Mouse (Mus musculus): ENCODE measurements around the gene Zbtb20. TPM values are rescaled to one million over a fixed set of nuclear protein-coding genes. Genes with fewer than 3 reads are reported as not detected.

The Zbtb20 gene
- polyA plus RNA-seq, 1 experiment = 9.6 TPM

DNA sequence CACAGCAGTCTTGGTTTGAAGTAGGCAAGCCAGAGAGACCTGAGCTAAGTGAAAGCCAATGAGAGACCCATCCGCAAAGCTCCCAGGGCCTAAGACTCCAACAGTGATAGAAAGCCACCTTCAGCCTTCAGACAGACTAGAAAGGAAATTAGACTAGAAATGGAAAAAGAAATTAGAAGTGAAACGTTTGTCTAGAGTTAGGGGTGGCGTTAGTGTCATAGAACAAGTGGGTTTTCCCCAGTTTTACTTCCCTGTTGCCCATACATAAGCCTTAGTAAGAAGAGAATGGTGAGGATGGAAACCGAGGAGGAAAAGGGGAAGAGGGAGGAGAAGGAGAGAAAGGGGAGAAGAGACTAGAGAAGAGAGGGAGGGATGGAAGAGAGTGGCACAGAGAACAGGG lies 726.9 kb downstream of the Zbtb20 start:
- TF ChIP-seq POLR2A (IDR thresholded peaks at IDR 0.05; ENCODE audit: low read depth, low read length) (no peak), CTCF (IDR thresholded peaks at IDR 0.05; ENCODE audit: extremely low read depth, insufficient read length, insufficient replicate concordance, low read depth, low read length) (no peak)
- H3K4me1 ChIP-seq (ENCODE audit: control insufficient read depth, insufficient read depth, insufficient read length, low read length) = no peaks in the 10 kb centered on the region
- H3K27me3 ChIP-seq (ENCODE audit: control insufficient read depth, insufficient read depth, low read length) = no peaks in the 10 kb centered on the region
- H3K36me3 ChIP-seq (ENCODE audit: control insufficient read depth, insufficient read depth, low read length) = no peaks in the 10 kb centered on the region
- H3K4me3 ChIP-seq (ENCODE audit: low read depth, low read length) = no peak overlapping the region
- no peak overlapping the region for H3K27ac ChIP-seq (ENCODE audit: insufficient read depth, low read depth, low read length)
- WGBS = 64% methylated on average over 4 of the region's 4 CpGs

DNA sequence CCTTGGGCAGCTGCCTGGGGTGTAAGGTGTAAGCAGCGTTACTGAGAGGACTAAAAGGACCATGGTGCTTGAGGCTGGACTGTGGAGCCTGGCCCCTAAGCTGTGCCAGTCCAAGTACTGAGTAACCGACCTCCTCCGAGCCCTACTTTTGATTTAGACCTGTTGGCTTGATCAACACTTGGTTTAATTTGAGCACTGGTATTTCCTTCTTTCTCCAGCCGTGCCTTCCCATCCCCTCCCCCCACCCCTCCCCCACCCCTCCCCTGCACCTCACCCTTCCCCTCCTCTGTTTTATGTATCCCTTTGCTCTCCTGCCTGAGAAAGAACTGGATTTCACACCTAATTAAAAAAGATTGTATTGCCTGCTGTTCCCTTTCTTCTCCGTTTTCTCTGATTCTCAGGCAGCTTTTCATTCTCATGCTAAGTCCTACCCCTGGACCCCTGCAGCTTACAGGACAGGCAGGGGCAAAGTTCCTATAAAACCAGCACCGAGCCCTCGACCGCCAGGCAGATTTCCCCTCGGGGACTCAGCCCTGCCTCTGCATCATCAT lies 728.0 kb downstream of the Zbtb20 start:
- no peak for TF ChIP-seq CTCF (IDR thresholded peaks at IDR 0.05; ENCODE audit: extremely low read depth, insufficient read length, insufficient replicate concordance, low read depth, low read length)
- TF ChIP-seq POLR2A (IDR thresholded peaks at IDR 0.05; ENCODE audit: low read depth, low read length) = no peak
- Histone ChIP-seq H3K36me3 (ENCODE audit: control insufficient read depth, insufficient read depth, low read length) (no peaks in the 10 kb centered on the region), H3K27me3 (ENCODE audit: control insufficient read depth, insufficient read depth, low read length) (no peaks in the 10 kb centered on the region), H3K4me3 (ENCODE audit: low read depth, low read length) (no peak overlapping the region), H3K27ac (ENCODE audit: insufficient read depth, low read depth, low read length) (no peak overlapping the region), H3K4me1 (ENCODE audit: control insufficient read depth, insufficient read depth, insufficient read length, low read length) (no peaks in the 10 kb centered on the region)
- 65% methylated on average over 9 of the region's 9 CpGs for WGBS

DNA sequence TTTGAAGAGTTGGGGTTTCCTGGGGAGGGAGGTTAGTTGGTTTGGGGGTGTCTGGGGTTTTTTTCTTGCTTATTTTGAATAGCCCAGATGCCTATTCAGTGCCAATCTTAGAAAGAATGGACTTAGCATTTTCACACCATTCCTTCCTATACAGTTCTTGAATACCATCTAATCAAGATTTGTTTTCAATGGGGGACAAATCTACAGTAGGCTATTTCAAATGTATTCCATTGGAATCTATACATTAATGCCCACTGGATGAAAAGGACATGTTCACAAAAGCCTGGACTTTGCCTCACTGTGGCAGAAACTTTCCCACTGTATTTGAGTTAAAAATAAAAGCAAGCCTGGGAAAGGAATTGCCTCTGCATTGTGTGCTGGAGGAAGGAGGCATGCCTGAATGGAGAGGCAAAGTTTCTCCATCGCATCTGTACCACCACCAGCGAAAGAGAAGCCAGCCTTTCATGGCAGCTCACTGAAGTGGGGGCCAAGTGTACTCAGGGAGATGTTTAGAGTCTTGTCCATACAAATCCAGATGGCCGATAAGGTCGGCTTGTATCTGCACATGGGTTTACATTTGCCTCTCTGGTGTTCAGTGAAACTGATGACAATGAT lies 728.8 kb downstream of the Zbtb20 start:
- H3K4me3 ChIP-seq (ENCODE audit: low read depth, low read length) = no peak overlapping the region
- H3K27ac ChIP-seq (ENCODE audit: insufficient read depth, low read depth, low read length) = no peak overlapping the region
- no peaks in the 10 kb centered on the region for H3K27me3 ChIP-seq (ENCODE audit: control insufficient read depth, insufficient read depth, low read length)
- no peaks in the 10 kb centered on the region for H3K4me1 ChIP-seq (ENCODE audit: control insufficient read depth, insufficient read depth, insufficient read length, low read length)
- H3K36me3 ChIP-seq (ENCODE audit: control insufficient read depth, insufficient read depth, low read length) = no peaks in the 10 kb centered on the region
- no peak for TF ChIP-seq POLR2A (IDR thresholded peaks at IDR 0.05; ENCODE audit: low read depth, low read length)
- TF ChIP-seq CTCF (IDR thresholded peaks at IDR 0.05; ENCODE audit: extremely low read depth, insufficient read length, insufficient replicate concordance, low read depth, low read length) = no peak
- WGBS = 74% methylated on average over 4 of the region's 4 CpGs

DNA sequence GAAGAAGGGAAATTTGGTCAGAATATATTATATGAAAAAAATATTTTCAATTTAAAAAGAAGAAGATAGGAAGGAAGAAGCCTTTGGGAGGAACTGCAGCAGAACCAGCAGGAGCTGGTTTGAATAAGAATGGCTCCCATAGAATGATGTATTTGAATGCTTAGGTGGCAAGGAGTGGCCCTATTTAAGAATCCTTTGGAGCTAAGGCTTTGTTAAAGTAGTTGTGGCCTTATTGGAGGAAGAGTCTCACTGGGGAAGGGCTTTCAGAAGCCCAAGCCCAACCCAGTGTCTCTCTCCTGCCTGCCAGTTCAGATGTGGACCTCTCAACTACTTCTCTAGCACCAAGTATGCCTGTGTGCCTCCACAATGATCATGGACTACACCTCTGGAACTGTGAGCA lies 731.4 kb downstream of the Zbtb20 start:
- Histone ChIP-seq H3K36me3 (ENCODE audit: control insufficient read depth, insufficient read depth, low read length) (peaks cover 7% of the 10 kb centered on the region), H3K27me3 (ENCODE audit: control insufficient read depth, insufficient read depth, low read length) (no peaks in the 10 kb centered on the region), H3K27ac (ENCODE audit: insufficient read depth, low read depth, low read length) (no peak overlapping the region), H3K4me1 (ENCODE audit: control insufficient read depth, insufficient read depth, insufficient read length, low read length) (no peaks in the 10 kb centered on the region), H3K4me3 (ENCODE audit: low read depth, low read length) (no peak overlapping the region)
- no peak for TF ChIP-seq CTCF (IDR thresholded peaks at IDR 0.05; ENCODE audit: extremely low read depth, insufficient read length, insufficient replicate concordance, low read depth, low read length)
- TF ChIP-seq POLR2A (IDR thresholded peaks at IDR 0.05; ENCODE audit: low read depth, low read length) = no peak

DNA sequence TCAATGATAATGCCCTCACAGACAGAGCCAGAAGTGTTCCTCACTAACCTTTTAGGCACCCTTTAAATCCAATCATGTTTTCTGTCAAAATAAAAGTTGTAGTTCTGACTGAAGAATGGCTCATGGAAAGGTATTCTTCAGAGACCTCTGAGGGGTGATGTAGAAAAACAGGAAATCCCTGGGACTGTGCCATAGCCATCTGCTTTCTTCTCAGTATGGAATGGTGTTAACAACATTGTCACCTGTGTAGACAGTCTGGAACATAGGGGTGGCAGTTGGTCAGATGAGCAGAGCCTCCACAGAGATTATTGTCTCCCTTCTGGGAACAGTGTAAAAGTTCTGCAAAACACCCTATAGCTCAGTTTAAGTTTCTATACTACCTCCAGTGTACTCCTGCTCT lies 732.4 kb downstream of the Zbtb20 start:
- H3K36me3 ChIP-seq (ENCODE audit: control insufficient read depth, insufficient read depth, low read length) = peaks cover 7% of the 10 kb centered on the region
- TF ChIP-seq CTCF (IDR thresholded peaks at IDR 0.05; ENCODE audit: extremely low read depth, insufficient read length, insufficient replicate concordance, low read depth, low read length) (no peak), POLR2A (IDR thresholded peaks at IDR 0.05; ENCODE audit: low read depth, low read length) (no peak)
- H3K27ac ChIP-seq (ENCODE audit: insufficient read depth, low read depth, low read length) = no peak overlapping the region
- H3K4me3 ChIP-seq (ENCODE audit: low read depth, low read length) = no peak overlapping the region
- no peaks in the 10 kb centered on the region for H3K4me1 ChIP-seq (ENCODE audit: control insufficient read depth, insufficient read depth, insufficient read length, low read length)
- no peaks in the 10 kb centered on the region for H3K27me3 ChIP-seq (ENCODE audit: control insufficient read depth, insufficient read depth, low read length)

DNA sequence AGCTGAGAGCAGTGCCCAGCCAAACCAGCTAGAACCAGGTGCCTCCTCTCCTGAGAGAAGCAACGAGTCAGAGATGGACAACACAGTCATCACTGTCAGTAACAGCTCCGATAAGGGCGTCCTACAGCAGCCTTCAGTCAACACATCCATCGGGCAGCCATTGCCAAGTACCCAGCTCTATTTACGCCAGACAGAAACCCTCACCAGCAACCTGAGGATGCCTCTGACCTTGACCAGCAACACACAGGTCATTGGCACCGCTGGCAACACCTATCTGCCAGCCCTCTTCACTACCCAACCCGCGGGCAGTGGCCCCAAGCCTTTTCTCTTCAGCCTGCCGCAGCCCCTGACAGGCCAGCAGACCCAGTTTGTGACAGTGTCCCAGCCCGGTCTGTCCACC lies 734.7 kb downstream of the Zbtb20 start:
- H3K27me3 ChIP-seq (ENCODE audit: control insufficient read depth, insufficient read depth, low read length) = no peaks in the 10 kb centered on the region
- 91% methylated on average over 10 of the region's 10 CpGs for WGBS
- TF ChIP-seq CTCF (IDR thresholded peaks at IDR 0.05; ENCODE audit: extremely low read depth, insufficient read length, insufficient replicate concordance, low read depth, low read length) (no peak), POLR2A (IDR thresholded peaks at IDR 0.05; ENCODE audit: low read depth, low read length) (no peak)
- H3K36me3 ChIP-seq (ENCODE audit: control insufficient read depth, insufficient read depth, low read length) = peaks cover 7% of the 10 kb centered on the region
- H3K4me3 ChIP-seq (ENCODE audit: low read depth, low read length) = no peak overlapping the region
- no peak overlapping the region for H3K27ac ChIP-seq (ENCODE audit: insufficient read depth, low read depth, low read length)
- no peaks in the 10 kb centered on the region for H3K4me1 ChIP-seq (ENCODE audit: control insufficient read depth, insufficient read depth, insufficient read length, low read length)

DNA sequence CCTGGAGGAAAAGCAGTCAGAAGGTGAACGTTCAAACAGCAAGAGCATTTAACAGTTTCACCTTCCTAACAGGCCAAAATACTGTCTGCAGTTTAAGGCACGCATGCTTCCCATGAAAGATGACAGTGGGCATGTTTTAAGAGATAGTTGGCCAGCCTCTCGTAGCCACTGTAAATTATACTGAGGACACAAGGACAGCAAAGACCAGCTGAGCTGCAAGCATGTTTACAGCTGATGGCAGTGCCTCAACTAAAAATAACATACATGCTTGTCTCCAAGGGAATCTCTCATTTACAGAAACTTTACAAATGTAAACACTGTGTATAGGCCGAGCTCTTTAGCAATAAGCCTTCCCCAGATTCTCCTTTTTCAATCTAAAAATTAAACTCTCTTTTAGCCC lies 740.7 kb downstream of the Zbtb20 start:
- TF ChIP-seq POLR2A (IDR thresholded peaks at IDR 0.05; ENCODE audit: low read depth, low read length) = no peak
- TF ChIP-seq CTCF (IDR thresholded peaks at IDR 0.05; ENCODE audit: extremely low read depth, insufficient read length, insufficient replicate concordance, low read depth, low read length) = no peak
- Histone ChIP-seq H3K4me1 (ENCODE audit: control insufficient read depth, insufficient read depth, insufficient read length, low read length) (no peaks in the 10 kb centered on the region), H3K27ac (ENCODE audit: insufficient read depth, low read depth, low read length) (no peak overlapping the region), H3K27me3 (ENCODE audit: control insufficient read depth, insufficient read depth, low read length) (no peaks in the 10 kb centered on the region), H3K36me3 (ENCODE audit: control insufficient read depth, insufficient read depth, low read length) (peaks cover 3% of the 10 kb centered on the region; the same call in 1 of the 2 replicates), H3K4me3 (ENCODE audit: low read depth, low read length) (no peak overlapping the region)
- 77% methylated on average over 4 of the region's 4 CpGs for WGBS

Measured in small intestine, adult 2 months (tissue).